Mouse (Mus musculus) stomach, postnatal 0 days (tissue): ENCODE results near the gene Gm21812. TPM values are rescaled to one million over a fixed set of nuclear protein-coding genes. Genes with fewer than 3 reads are reported as not detected.
"Not testable (repeated sequence)": the region's sequence is repeated elsewhere in the genome, so short reads cannot be mapped to it uniquely, and the experiment has no call there.

ENCODE experiments used
- ATAC-seq: fragments of 200-750 bp; cut with Nextera tagmentation; 2 replicates; pipeline ENCODE4 v1.8.0; 2017; ENCODE audit not compliant: low FRiP score, low TSS enrichment
- DNase-seq: peaks from one replicate; pipeline ENCODE4 v3.0.0-alpha.2; 2016; ENCODE audit warnings: low spot score
- H3K27ac ChIP-seq: fragments of 300-500 bp; sonication (generic); replicated peaks from 2 replicates; pipeline ENCODE4 v1.5.1; 2014; ENCODE audit warnings: mild to moderate bottlenecking, control low read depth
- H3K27me3 ChIP-seq: fragments of 300-500 bp; sonication (generic); 2 replicates; pipeline ENCODE4 v1.6.1; 2014; ENCODE audit warnings: low read length; ENCODE audit not compliant: control insufficient read depth, insufficient read depth
- H3K36me3 ChIP-seq: fragments of 300-500 bp; sonication (generic); 2 replicates; pipeline ENCODE4 v1.6.1; 2014; ENCODE audit warnings: low read length, mixed read lengths; ENCODE audit not compliant: control insufficient read depth, insufficient read depth
- H3K4me1 ChIP-seq: fragments of 300-500 bp; sonication (generic); replicated peaks from 2 replicates; pipeline ENCODE4 v1.6.1; 2014; ENCODE audit warnings: antibody characterized with exemption; ENCODE audit not compliant: control insufficient read depth, insufficient read depth
- H3K4me2 ChIP-seq: fragments of 300-500 bp; sonication (generic); replicated peaks from 2 replicates; pipeline ENCODE4 v1.6.1; 2014; ENCODE audit warnings: low read depth, mild to moderate bottlenecking, control low read depth, moderate library complexity
- H3K4me3 ChIP-seq: fragments of 300-500 bp; sonication (generic); 2 replicates; pipeline ENCODE4 v1.5.1; 2014; ENCODE audit warnings: low read depth, low read length, control low read depth
- H3K9ac ChIP-seq: fragments of 300-500 bp; sonication (generic); 2 replicates; pipeline ENCODE4 v1.6.1; 2014; ENCODE audit warnings: mild to moderate bottlenecking, low read length, control low read depth, mixed read lengths
- H3K9me3 ChIP-seq: fragments of 300-500 bp; sonication (generic); 2 replicates; pipeline ENCODE4 v1.6.1; 2016; ENCODE audit warnings: low read length; ENCODE audit not compliant: control insufficient read depth
- WGBS: fragments of 180-500 bp; shearing (Covaris S2); extraction: QIAGEN DNeasy Blood & Tissue Kit; methylation state at CpG from one replicate; pipeline ENCODE4 v1.1.7; 2014; 5-methylcytosine and 5-hydroxymethylcytosine counted together
- polyA plus RNA-seq: library from polyadenylated mRNA; unstranded; fragments of >200 nt; fragmentation: Nextera tagmentation; extraction: Ambion mirVana; gene quantifications from 2 replicates; pipeline ENCODE4 v1.2.1, GENCODE M21; 2015

Gene Gm21812
- polyA plus RNA-seq = not detected in 2 replicates

DNA sequence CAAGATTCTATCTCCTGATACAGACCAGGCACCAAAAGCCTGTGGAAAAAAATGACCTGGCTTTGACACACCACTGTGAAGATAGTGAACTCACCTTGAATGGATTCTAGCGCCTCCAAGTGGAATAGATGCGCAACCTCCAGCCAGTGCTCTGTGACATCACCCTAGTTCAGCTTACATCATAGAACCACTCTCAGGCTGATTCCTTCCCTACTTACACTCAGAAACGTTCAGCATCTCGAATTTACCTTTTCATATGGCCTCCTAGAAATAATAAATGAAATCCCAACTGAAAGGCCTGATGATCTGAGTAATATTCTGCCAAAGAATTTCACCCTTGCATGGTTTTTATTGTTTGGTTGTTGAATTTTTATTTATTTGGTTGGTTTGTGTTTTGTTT, at the start of gene Gm21812:
Gm21812 (minus strand) TSS at position 101 of the 400 bp plus-strand sequence.
- not testable (repeated sequence) for H3K36me3 ChIP-seq, H3K4me2 ChIP-seq, DNase-seq, H3K27me3 ChIP-seq, H3K4me3 ChIP-seq, ATAC-seq, H3K9ac ChIP-seq, H3K9me3 ChIP-seq, H3K4me1 ChIP-seq, H3K27ac ChIP-seq
- no CpG with 5 or more reads among the region's 4 CpGs for WGBS

Other genes starting within 250 kb of the Gm21812 start
- not detected in 2 replicates for gene Gm21292, start 213.3 kb downstream of the Gm21812 start, polyA plus RNA-seq
- gene Gm21721, start 145.0 kb downstream of the Gm21812 start, polyA plus RNA-seq = not detected in 2 replicates
- not detected in 2 replicates for gene Gm21874, start 69.0 kb upstream of the Gm21812 start, polyA plus RNA-seq